Mouse (Mus musculus) thymus, adult 2 months (tissue): ENCODE data around the gene Bdkrb1. TPM values are rescaled to one million over a fixed set of nuclear protein-coding genes. Genes with fewer than 3 reads are reported as not detected.

Experiments
- DNase-seq: peaks from one replicate; pipeline ENCODE4 v3.0.0; 2021
- H3K27ac ChIP-seq: fragments of 200-500 bp; 2 replicates; pipeline ENCODE4 v1.5.1; 2012; ENCODE audit warnings: low read length, control low read depth; ENCODE audit not compliant: control insufficient read depth, insufficient read depth
- H3K27me3 ChIP-seq: fragments of 200-500 bp; 2 replicates; pipeline ENCODE4 v1.6.1; 2012; ENCODE audit warnings: mild to moderate bottlenecking, low read length, moderate library complexity, mixed read lengths; ENCODE audit not compliant: control insufficient read depth, insufficient read depth
- H3K36me3 ChIP-seq: fragments of 200-500 bp; 2 replicates; pipeline ENCODE4 v1.6.1; 2012; ENCODE audit warnings: mild to moderate bottlenecking, low read length, moderate library complexity; ENCODE audit not compliant: control insufficient read depth, insufficient read depth
- H3K4me1 ChIP-seq: fragments of 200-500 bp; replicated peaks from 2 replicates; pipeline ENCODE4 v1.6.1; 2012; ENCODE audit warnings: low read length; ENCODE audit not compliant: control insufficient read depth, insufficient read depth
- H3K4me3 ChIP-seq: fragments of 200-500 bp; 2 replicates; pipeline ENCODE4 v1.5.1; 2012; ENCODE audit warnings: mild to moderate bottlenecking, low read length, control low read depth, moderate library complexity; ENCODE audit not compliant: control insufficient read depth, insufficient read depth
- CTCF ChIP-seq: fragments of 200-500 bp; IDR thresholded peaks from 2 replicates; pipeline ENCODE4 v1.5.1; 2012; ENCODE audit warnings: mild to moderate bottlenecking, control low read depth, low read length, moderate library complexity, borderline replicate concordance; ENCODE audit not compliant: control insufficient read depth, poor library complexity, insufficient read depth; ENCODE audit errors: extremely low read depth
- POLR2A ChIP-seq: fragments of 200-500 bp; IDR thresholded peaks from 2 replicates; pipeline ENCODE4 v1.6.1; 2012; ENCODE audit warnings: mild to moderate bottlenecking, low read length, control low read depth, moderate library complexity; ENCODE audit not compliant: control insufficient read depth, poor library complexity, insufficient read depth; ENCODE audit errors: extremely low read depth
- WGBS: fragments of 180-500 bp; shearing (Covaris S2); methylation state at CpG from one replicate; pipeline ENCODE4 v1.1.7; 2018; 5-methylcytosine and 5-hydroxymethylcytosine counted together
- polyA plus RNA-seq: library from polyadenylated mRNA; depleted of rRNA; stranded (reverse); fragments of >200 nt; gene quantifications from 2 replicates; pipeline ENCODE4 v1.2.3, GENCODE M21; 2012; rRNA removed

Gene Bdkrb1
- polyA plus RNA-seq, 1 experiment, result 2.3 TPM

DNA sequence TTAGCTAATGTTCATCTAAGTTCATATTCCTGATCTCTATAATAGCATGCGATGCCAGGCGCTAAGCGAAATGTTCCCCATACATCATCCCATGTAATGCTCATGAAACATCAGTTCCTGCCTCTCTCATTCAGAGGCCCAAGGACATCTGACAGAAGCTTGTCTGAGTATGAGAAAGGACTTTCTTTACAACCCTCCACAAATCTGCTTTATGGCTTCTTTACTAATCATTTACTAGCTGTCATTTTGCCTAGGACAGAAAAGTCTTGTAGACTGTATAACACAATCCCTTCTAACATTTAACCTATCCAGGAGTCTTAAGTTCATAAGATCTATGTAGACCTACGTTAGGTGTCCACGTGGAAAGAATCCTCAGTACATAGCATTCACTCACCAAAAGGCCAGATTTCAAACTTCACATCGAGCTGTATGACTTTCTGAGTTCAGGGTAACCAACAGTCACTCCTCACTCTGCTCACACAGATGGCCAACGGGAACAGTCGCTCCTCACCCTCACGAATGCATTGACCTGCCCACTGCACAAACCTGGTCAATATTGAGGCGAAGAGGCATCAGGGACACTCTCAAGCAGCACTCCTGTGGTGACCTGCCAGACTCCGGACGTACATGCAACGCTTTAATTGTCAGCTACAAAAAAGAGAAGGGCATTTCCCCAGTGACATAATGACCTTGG lies 31.6 kb downstream of the Bdkrb1 start:
- no peak overlapping the region for H3K27ac ChIP-seq
- H3K4me1 ChIP-seq, result no peaks in the 10 kb centered on the region
- H3K36me3 ChIP-seq, result peaks cover 46% of the 10 kb centered on the region
- no peak overlapping the region for H3K4me3 ChIP-seq
- no peak for DNase-seq
- H3K27me3 ChIP-seq, result no peaks in the 10 kb centered on the region
- 97% methylated on average over 13 of the region's 13 CpGs for WGBS
- TF ChIP-seq CTCF, result no peak
- TF ChIP-seq POLR2A, result no peak

GRCm38 (mm10) chr12:105636551-105636950 lies 33.7 kb downstream of the Bdkrb1 start:
- WGBS, result 97% methylated on average over 9 of the region's 9 CpGs
- no peak overlapping the region for H3K27ac ChIP-seq
- H3K4me3 ChIP-seq, result no peak overlapping the region
- no peak for DNase-seq
- no peaks in the 10 kb centered on the region for H3K4me1 ChIP-seq
- no peaks in the 10 kb centered on the region for H3K27me3 ChIP-seq
- peaks cover 67% of the 10 kb centered on the region for H3K36me3 ChIP-seq
- no peak for TF ChIP-seq POLR2A

GRCm38 (mm10) chr12:105637554-105637953 lies 34.7 kb downstream of the Bdkrb1 start:
- H3K27ac ChIP-seq, result no peak overlapping the region
- no peak overlapping the region for H3K4me3 ChIP-seq
- H3K27me3 ChIP-seq, result no peaks in the 10 kb centered on the region
- H3K36me3 ChIP-seq, result peaks cover 77% of the 10 kb centered on the region
- DNase-seq, result no peak
- TF ChIP-seq POLR2A (no peak), CTCF (no peak)
- WGBS, result 89% methylated on average over 4 of the region's 4 CpGs
- H3K4me1 ChIP-seq, result no peaks in the 10 kb centered on the region

DNA sequence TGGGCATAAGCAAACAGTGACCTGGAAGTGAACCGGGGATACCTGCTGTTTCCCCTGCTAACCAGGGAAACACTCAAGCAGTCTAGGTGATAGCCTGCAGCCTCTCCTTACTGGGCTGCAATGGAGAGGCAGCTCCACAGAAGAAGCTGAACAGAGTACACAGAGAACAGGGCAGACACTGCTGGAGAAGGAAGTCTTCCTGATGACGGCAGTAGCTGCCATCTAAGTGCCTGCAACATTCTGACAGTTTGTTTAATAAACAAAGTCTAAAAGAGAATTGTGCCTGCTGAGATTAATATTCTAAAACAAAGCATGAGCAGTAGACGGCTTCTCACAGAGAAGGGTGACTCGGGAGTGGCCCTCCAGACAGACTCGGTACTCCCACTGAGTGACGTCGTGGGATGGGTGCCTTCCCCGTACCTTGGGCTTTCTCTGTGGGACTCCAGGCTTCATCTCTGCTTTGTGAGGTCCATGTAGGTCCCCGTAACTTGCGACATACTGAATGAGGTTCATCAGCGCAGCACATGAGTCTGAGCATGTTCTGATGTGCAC lies 40.0 kb downstream of the Bdkrb1 start:
- TF ChIP-seq CTCF (no peak), POLR2A (no peak)
- 97% methylated on average over 11 of the region's 11 CpGs for WGBS
- Histone ChIP-seq H3K27ac (no peak overlapping the region), H3K4me3 (no peak overlapping the region), H3K27me3 (no peaks in the 10 kb centered on the region), H3K36me3 (peaks cover 95% of the 10 kb centered on the region), H3K4me1 (no peaks in the 10 kb centered on the region)
- DNase-seq, result no peak

Other genes starting within 250 kb of the Bdkrb1 start
- 1.1 and 1.2 TPM in 2 replicates for gene D430019H16Rik, start 149.2 kb upstream of the Bdkrb1 start, polyA plus RNA-seq
- 0.92 and 1.4 TPM in 2 replicates for gene Bdkrb2, start 39.9 kb upstream of the Bdkrb1 start, polyA plus RNA-seq
- gene Gskip, start 81.7 kb downstream of the Bdkrb1 start, polyA plus RNA-seq, result 12.2 and 12.6 TPM in 2 replicates
- 25.6 and 28.3 TPM in 2 replicates for gene Atg2b, start 82.1 kb downstream of the Bdkrb1 start, polyA plus RNA-seq
- gene Ak7, start 102.9 kb downstream of the Bdkrb1 start, polyA plus RNA-seq, result 0.13 and 0.20 TPM in 2 replicates
- 91.1 and 114 TPM in 2 replicates for gene Papola, start 181.6 kb downstream of the Bdkrb1 start, polyA plus RNA-seq